Mouse (Mus musculus) c-Kit-positive CD71-positive TER-119-positive erythroid progenitor cells, embryonic 14.5 days (primary cell): Measurements from ENCODE around the gene Adamts8.

Experiments
- DNase-seq: peaks from one replicate; pipeline ENCODE4 v3.0.0-alpha.2; 2013; ENCODE audit warnings: low spot score

Gene Adamts8

GRCm38 (mm10) chr9:30985782-30986181, 43.4 kb downstream of the Adamts8 start:
- DNase-seq, result no peak

GRCm38 (mm10) chr9:30993106-30993505, 50.7 kb downstream of the Adamts8 start:
- DNase-seq, result no peak

- DNase-seq, result no peak
Observed at GRCm38 (mm10) chr9:30996590-30997562, 54.5 kb downstream of the Adamts8 start.

GRCm38 (mm10) chr9:31000641-31001040, 58.3 kb downstream of the Adamts8 start:
- no peak for DNase-seq

- DNase-seq, result no peak
Observed at GRCm38 (mm10) chr9:31002528-31002927, 60.2 kb downstream of the Adamts8 start.

GRCm38 (mm10) chr9:31009334-31009733, 67.0 kb downstream of the Adamts8 start:
- no peak for DNase-seq

GRCm38 (mm10) chr9:31010040-31010439, 67.7 kb downstream of the Adamts8 start:
- DNase-seq, result no peak

- DNase-seq, result no peak
Observed at GRCm38 (mm10) chr9:31010749-31011148, 68.4 kb downstream of the Adamts8 start.

- no peak for DNase-seq
Observed at GRCm38 (mm10) chr9:31011533-31011932, 69.2 kb downstream of the Adamts8 start.

- no peak for DNase-seq
Observed at GRCm38 (mm10) chr9:31012674-31013073, 70.3 kb downstream of the Adamts8 start.

- no peak for DNase-seq
Observed at GRCm38 (mm10) chr9:31013415-31013814, 71.1 kb downstream of the Adamts8 start.
